Mouse (Mus musculus) MEL (cell line): Measurements from ENCODE around the gene Kif4.

Experiments used
- CHD1 ChIP-seq: IDR thresholded peaks from 2 replicates; pipeline ENCODE4 v1.6.1; 2012; ENCODE audit warnings: low read depth, mild to moderate bottlenecking, inconsistent platforms, low read length, improper control_type of control experiment
- CTCF ChIP-seq, 3 experiments: IDR thresholded peaks in 2 of 3; conservative IDR thresholded peaks in 1 of 3; 2 replicates each; pipeline ENCODE4 v1.5.1; 2011 to 2012; ENCODE audit warnings: low read length in 3 of 3, low read depth in 2 of 3, mild to moderate bottlenecking in 2 of 3, improper control_type of control experiment in 1 of 3, inconsistent platforms in 1 of 3, mixed read lengths in 1 of 3, moderate library complexity in 1 of 3; ENCODE audit not compliant: control insufficient read depth in 1 of 3, insufficient read depth in 1 of 3, poor library complexity in 1 of 3, severe bottlenecking in 1 of 3
- EP300 ChIP-seq, 2 experiments: IDR thresholded peaks; 2 replicates each; pipeline ENCODE4 v1.6.1; 2011; ENCODE audit warnings: improper control_type of control experiment in 2 of 2, low read length in 2 of 2, low read depth in 1 of 2, mild to moderate bottlenecking in 1 of 2
- ETS1 ChIP-seq: IDR thresholded peaks from 2 replicates; pipeline ENCODE4 v1.6.1; 2012; ENCODE audit warnings: low read depth, mild to moderate bottlenecking, inconsistent platforms, low read length, improper control_type of control experiment, moderate library complexity
- MXI1 ChIP-seq: IDR thresholded peaks from 2 replicates; pipeline ENCODE4 v1.6.1; 2011; ENCODE audit warnings: mild to moderate bottlenecking, low read depth, low read length, improper control_type of control experiment
- MYC ChIP-seq: IDR thresholded peaks from 2 replicates; pipeline ENCODE4 v1.6.1; 2011; ENCODE audit warnings: low read depth, mild to moderate bottlenecking, low read length, improper control_type of control experiment, moderate library complexity
- POLR2A ChIP-seq, 2 experiments: IDR thresholded peaks; 2 replicates each; pipeline ENCODE4 v1.6.1; 2011 to 2012; ENCODE audit warnings: low read length in 2 of 2, mild to moderate bottlenecking in 2 of 2, control low read depth in 1 of 2, improper control_type of control experiment in 1 of 2, low read depth in 1 of 2, moderate library complexity in 1 of 2; ENCODE audit not compliant: control insufficient read depth in 1 of 2, insufficient read depth in 1 of 2, poor library complexity in 1 of 2
- RCOR1 ChIP-seq: IDR thresholded peaks from 2 replicates; pipeline ENCODE4 v1.6.1; 2012; ENCODE audit warnings: low read depth, mild to moderate bottlenecking, inconsistent platforms, low read length, improper control_type of control experiment
- TAL1 ChIP-seq: IDR thresholded peaks from 2 replicates; pipeline ENCODE4 v1.6.1; 2012; ENCODE audit warnings: mild to moderate bottlenecking, inconsistent platforms, low read length, moderate library complexity, mixed read lengths
- TBP ChIP-seq: IDR thresholded peaks from 2 replicates; pipeline ENCODE4 v1.8.0; 2011; ENCODE audit warnings: low read depth, low read length, improper control_type of control experiment
- USF1 ChIP-seq: IDR thresholded peaks from 2 replicates; pipeline ENCODE4 v1.6.1; 2014; ENCODE audit warnings: low read depth, mild to moderate bottlenecking, inconsistent platforms, low read length, improper control_type of control experiment, moderate library complexity
- ZMIZ1 ChIP-seq: IDR thresholded peaks from 2 replicates; pipeline ENCODE4 v1.6.1; 2012; ENCODE audit warnings: low read depth, mild to moderate bottlenecking, inconsistent platforms, low read length, improper control_type of control experiment, moderate library complexity

DNA sequence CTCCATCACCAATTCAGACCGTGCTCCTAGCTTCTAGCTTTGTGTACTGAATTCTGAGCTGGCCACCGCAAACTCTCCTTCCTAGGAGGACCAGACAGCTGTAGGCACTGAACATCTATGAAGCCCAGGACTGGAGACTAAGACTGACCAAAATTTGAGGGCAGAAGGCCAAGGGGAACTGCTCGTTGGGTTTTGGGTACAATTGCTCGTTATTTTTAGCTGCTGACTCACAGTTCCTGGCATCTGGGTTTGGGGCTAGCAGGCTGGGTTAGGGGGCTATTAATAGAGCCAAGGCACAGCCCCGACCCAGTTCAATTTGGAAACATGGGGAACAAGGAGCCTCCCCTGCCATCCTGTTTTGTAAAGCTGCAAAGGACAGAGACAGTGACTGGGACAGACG, 115.2 kb downstream of the Kif4 start:
- no peak for TF ChIP-seq POLR2A (IDR thresholded peaks at IDR 0.05; ENCODE audit: control insufficient read depth in 1 of 2, insufficient read depth in 1 of 2, low read depth in 1 of 2, low read length in 2 of 2, poor library complexity in 1 of 2)
- TF ChIP-seq TBP: no peak
- TF ChIP-seq ETS1: no peak
- no peak for TF ChIP-seq RCOR1
- TF ChIP-seq CTCF (IDR thresholded peaks at IDR 0.05 in 2 of 3, conservative IDR thresholded peaks at IDR 0.05 in 1 of 3; ENCODE audit: control insufficient read depth in 1 of 3, insufficient read depth in 1 of 3, low read depth in 2 of 3, low read length in 3 of 3, poor library complexity in 1 of 3, severe bottlenecking in 1 of 3): no peak
- TF ChIP-seq MYC: no peak
- no peak for TF ChIP-seq CHD1
- no peak for TF ChIP-seq EP300 (IDR thresholded peaks at IDR 0.05; ENCODE audit: low read depth in 1 of 2, low read length in 2 of 2)
- no peak for TF ChIP-seq USF1
- TF ChIP-seq ZMIZ1: no peak
- TF ChIP-seq MXI1: no peak
- no peak for TF ChIP-seq TAL1
